Mouse (Mus musculus) intestine, embryonic 16.5 days (tissue): ENCODE measurements around the gene Mark3. TPM values are rescaled to one million over a fixed set of nuclear protein-coding genes. Genes with fewer than 3 reads are reported as not detected.

Experiments used
- ATAC-seq: fragments of 200-750 bp; cut with Nextera tagmentation; 2 replicates; pipeline ENCODE4 v1.8.0; 2017; ENCODE audit warnings: moderate TSS enrichment, moderate library complexity
- H3K27ac ChIP-seq: fragments of 300-500 bp; sonication (generic); 2 replicates; pipeline ENCODE4 v1.5.1; 2014; ENCODE audit warnings: mild to moderate bottlenecking, low read length
- H3K27me3 ChIP-seq: fragments of 300-500 bp; sonication (generic); replicated peaks from 2 replicates; pipeline ENCODE4 v1.6.1; 2014; ENCODE audit warnings: low read length, control low read depth, mixed read lengths; ENCODE audit not compliant: control insufficient read depth, insufficient read depth
- H3K36me3 ChIP-seq: fragments of 300-500 bp; sonication (generic); 2 replicates; pipeline ENCODE4 v1.6.1; 2014; ENCODE audit warnings: low read length, control low read depth; ENCODE audit not compliant: control insufficient read depth, insufficient read depth
- H3K4me1 ChIP-seq: fragments of 300-500 bp; sonication (generic); 2 replicates; pipeline ENCODE4 v1.6.1; 2014; ENCODE audit warnings: low read length, control low read depth, mixed read lengths; ENCODE audit not compliant: control insufficient read depth, insufficient read depth
- H3K4me2 ChIP-seq: fragments of 300-500 bp; sonication (generic); 2 replicates; pipeline ENCODE4 v1.6.1; 2014; ENCODE audit warnings: low read depth, low read length, control low read depth
- H3K4me3 ChIP-seq: fragments of 300-500 bp; sonication (generic); 2 replicates; pipeline ENCODE4 v1.5.1; 2014; ENCODE audit warnings: mild to moderate bottlenecking, low read length
- H3K9ac ChIP-seq: fragments of 300-500 bp; sonication (generic); 2 replicates; pipeline ENCODE4 v1.6.1; 2014; ENCODE audit warnings: low read depth, low read length
- H3K9me3 ChIP-seq: fragments of 300-500 bp; sonication (generic); 2 replicates; pipeline ENCODE4 v1.6.1; 2016; ENCODE audit warnings: low read length, control low read depth; ENCODE audit not compliant: control insufficient read depth
- WGBS: fragments of 180-500 bp; shearing (Covaris S2); extraction: QIAGEN DNeasy Blood & Tissue Kit; methylation state at CpG from one replicate; pipeline ENCODE4 v1.1.7; 2014; 5-methylcytosine and 5-hydroxymethylcytosine counted together
- polyA plus RNA-seq: library from polyadenylated mRNA; unstranded; fragments of >200 nt; fragmentation: Nextera tagmentation; extraction: Ambion mirVana; gene quantifications from 2 replicates; pipeline ENCODE4 v1.2.1, GENCODE M21; 2015

Mark3 gene
- polyA plus RNA-seq, 1 experiment from 2014 or later: 14.2 TPM

DNA sequence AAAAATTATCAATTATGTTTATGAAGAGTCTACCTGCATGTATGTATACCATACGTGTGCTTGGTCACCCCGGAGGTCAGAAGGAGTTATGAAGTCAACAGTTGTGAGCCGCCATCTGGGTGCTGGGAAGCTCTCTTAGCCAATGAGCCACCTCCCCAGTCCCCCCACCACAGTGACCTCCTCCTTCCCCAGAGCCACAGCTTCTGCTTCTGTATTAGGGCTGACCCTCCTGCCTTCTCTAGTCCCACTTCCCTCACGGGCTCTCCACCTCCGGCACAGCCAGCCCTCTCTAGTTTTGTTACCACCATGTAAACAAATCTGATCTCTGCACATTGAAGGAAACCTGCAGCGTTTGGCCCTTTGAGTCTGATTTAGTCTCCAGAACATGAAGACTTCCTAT is 16.8 kb upstream of the Mark3 start:
- WGBS: 45% methylated on average over 6 of the region's 6 CpGs
- H3K4me2 ChIP-seq: no peak overlapping the region
- no peak overlapping the region for H3K4me3 ChIP-seq
- ATAC-seq: no peak
- H3K9ac ChIP-seq: no peak overlapping the region
- H3K4me1 ChIP-seq: no peaks in the 10 kb centered on the region
- no peaks in the 10 kb centered on the region for H3K27me3 ChIP-seq
- H3K9me3 ChIP-seq: no peaks in the 10 kb centered on the region
- H3K36me3 ChIP-seq: no peaks in the 10 kb centered on the region
- H3K27ac ChIP-seq: no peak overlapping the region

DNA sequence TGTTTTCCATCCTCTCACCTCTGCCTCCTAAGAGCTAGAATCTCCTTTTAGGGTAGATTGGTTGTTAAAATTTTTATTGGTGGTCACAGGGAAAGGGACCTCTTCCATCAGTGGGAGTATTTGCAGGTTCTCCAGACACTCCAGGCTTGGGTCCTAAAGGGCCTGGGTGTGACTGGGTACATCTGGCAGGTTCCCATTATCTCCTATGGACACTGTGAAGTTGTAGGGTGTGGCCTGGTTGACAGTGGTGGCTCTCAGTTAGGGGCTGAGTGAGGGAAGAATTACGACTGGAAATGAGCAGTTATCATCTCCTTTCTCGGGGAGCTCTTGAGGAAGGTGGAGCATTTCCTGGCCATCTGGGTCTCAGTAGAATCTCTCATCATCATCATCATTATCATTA is 15.7 kb upstream of the Mark3 start:
- Histone ChIP-seq H3K36me3 (no peaks in the 10 kb centered on the region), H3K4me1 (no peaks in the 10 kb centered on the region), H3K9me3 (no peaks in the 10 kb centered on the region), H3K4me2 (no peak overlapping the region), H3K4me3 (no peak overlapping the region), H3K27me3 (no peaks in the 10 kb centered on the region), H3K27ac (no peak overlapping the region), H3K9ac (no peak overlapping the region)
- peak; percentile 69 for ATAC-seq
- 47% methylated on average over 2 of the region's 2 CpGs for WGBS

DNA sequence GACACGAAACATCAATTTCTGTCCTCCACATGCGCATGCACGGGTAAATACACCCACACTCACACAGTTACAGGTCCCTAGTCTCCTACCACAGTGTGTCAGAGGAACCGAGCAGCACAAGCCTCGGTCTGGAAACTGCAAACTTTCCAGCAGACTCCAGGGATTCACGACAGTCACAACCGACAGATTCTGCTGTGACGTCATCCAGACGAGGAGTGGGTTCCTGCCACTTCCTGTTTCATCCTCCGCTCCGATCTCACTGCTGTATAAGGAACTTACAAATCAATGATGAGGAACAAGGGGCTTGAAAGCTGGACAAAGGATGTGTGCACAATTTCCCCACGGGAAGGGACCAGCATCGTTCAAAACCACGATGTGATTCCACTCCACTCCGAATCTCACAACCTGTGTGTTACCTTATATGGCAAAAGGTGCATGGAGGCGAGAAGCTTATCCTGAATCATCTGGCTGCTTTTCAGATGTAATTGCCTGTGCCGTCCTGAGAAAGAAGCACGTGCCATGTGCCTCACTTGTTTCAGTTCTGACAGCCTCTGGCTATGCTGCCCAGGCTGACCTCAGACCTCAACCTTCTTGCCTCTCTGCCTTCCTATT is 14.6 kb upstream of the Mark3 start:
- ATAC-seq: peak; percentile 48
- Histone ChIP-seq H3K36me3 (no peaks in the 10 kb centered on the region), H3K4me1 (no peaks in the 10 kb centered on the region), H3K9ac (peak overlapping the region; percentile 43), H3K4me3 (peak overlapping the region; percentile 37), H3K27me3 (no peaks in the 10 kb centered on the region), H3K27ac (no peak overlapping the region), H3K4me2 (peak overlapping the region; percentile 46), H3K9me3 (no peaks in the 10 kb centered on the region)
- WGBS: 44% methylated on average over 18 of the region's 18 CpGs

DNA sequence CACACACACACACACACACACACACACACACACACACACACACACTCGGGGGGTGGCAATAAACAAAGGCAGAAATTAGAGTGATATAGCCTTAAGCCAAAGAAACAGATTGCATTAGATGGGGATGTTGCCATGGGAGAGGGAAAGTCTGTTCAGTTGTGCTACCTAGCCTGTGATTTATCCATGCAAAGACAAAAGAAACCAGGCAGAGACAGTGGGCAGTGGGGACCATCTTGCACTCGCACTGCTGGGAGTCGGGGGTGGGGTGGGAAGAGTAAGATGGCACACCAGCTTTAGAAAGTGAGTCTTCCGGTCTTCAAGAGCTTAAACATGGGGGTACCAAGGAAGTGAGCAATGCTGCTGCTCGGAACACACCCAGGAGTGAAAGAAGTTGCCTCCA is 14.0 kb upstream of the Mark3 start:
- H3K36me3 ChIP-seq: no peaks in the 10 kb centered on the region
- no peak overlapping the region for H3K4me3 ChIP-seq
- no peak overlapping the region for H3K9ac ChIP-seq
- no peaks in the 10 kb centered on the region for H3K4me1 ChIP-seq
- peak overlapping the region; percentile 46; the same call in 1 of the 2 replicates for H3K4me2 ChIP-seq
- WGBS: 68% methylated on average over 5 of the region's 5 CpGs
- H3K27me3 ChIP-seq: no peaks in the 10 kb centered on the region
- no peaks in the 10 kb centered on the region for H3K9me3 ChIP-seq
- no peak for ATAC-seq
- H3K27ac ChIP-seq: no peak overlapping the region

- Histone ChIP-seq H3K4me2 (no peak overlapping the region), H3K9ac (no peak overlapping the region), H3K27ac (no peak overlapping the region), H3K4me1 (no peaks in the 10 kb centered on the region), H3K27me3 (no peaks in the 10 kb centered on the region), H3K36me3 (no peaks in the 10 kb centered on the region), H3K4me3 (no peak overlapping the region), H3K9me3 (no peaks in the 10 kb centered on the region)
- WGBS: 40% methylated on average over 4 of the region's 4 CpGs
- ATAC-seq: no peak
These were observed 12.0 kb upstream of the Mark3 start for GRCm38 (mm10) chr12:111562276-111562814.

DNA sequence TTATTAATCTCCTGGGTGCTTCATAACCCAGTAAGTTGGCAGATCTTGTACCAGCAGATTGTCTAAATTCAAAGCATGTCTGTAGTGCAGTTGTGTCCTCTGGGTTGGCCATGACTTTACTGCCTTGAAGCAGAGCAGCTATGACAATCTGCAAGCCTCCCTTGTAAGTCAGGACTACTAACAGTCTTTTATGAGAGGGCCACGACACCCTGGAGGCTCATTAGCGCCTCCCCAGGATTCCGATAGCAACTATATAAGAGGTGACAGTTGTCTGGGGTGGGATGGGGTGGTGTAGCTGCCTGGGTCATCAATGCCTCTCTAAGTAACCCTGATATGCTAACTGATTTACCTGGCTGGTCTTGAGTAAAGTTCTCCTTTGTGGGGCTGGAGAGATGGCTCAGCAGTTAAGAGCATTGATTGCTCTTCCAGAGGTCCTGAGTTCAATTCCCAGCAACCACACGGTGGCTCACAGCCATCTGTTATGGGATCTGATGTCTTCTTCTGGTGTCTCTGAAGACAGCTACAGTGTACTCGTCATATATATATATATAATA is 11.2 kb upstream of the Mark3 start:
- 41% methylated on average over 5 of the region's 5 CpGs for WGBS

GRCm38 (mm10) chr12:111565363-111565762 is 9.0 kb upstream of the Mark3 start:
- H3K36me3 ChIP-seq: no peaks in the 10 kb centered on the region
- H3K4me3 ChIP-seq: no peak overlapping the region
- ATAC-seq: no peak
- H3K27ac ChIP-seq: no peak overlapping the region
- no peaks in the 10 kb centered on the region for H3K9me3 ChIP-seq
- no peaks in the 10 kb centered on the region for H3K4me1 ChIP-seq
- H3K27me3 ChIP-seq: no peaks in the 10 kb centered on the region
- H3K9ac ChIP-seq: no peak overlapping the region
- 77% methylated on average over 5 of the region's 5 CpGs for WGBS
- H3K4me2 ChIP-seq: no peak overlapping the region

More for the DNA sequence above, 11.2 kb upstream of the Mark3 start:
- no peak overlapping the region for H3K4me2 ChIP-seq
- H3K4me3 ChIP-seq: no peak overlapping the region
- no peaks in the 10 kb centered on the region for H3K4me1 ChIP-seq
- H3K36me3 ChIP-seq: no peaks in the 10 kb centered on the region
- no peaks in the 10 kb centered on the region for H3K27me3 ChIP-seq
- ATAC-seq: no peak
- no peaks in the 10 kb centered on the region for H3K9me3 ChIP-seq
- no peak overlapping the region for H3K9ac ChIP-seq
- no peak overlapping the region for H3K27ac ChIP-seq

DNA sequence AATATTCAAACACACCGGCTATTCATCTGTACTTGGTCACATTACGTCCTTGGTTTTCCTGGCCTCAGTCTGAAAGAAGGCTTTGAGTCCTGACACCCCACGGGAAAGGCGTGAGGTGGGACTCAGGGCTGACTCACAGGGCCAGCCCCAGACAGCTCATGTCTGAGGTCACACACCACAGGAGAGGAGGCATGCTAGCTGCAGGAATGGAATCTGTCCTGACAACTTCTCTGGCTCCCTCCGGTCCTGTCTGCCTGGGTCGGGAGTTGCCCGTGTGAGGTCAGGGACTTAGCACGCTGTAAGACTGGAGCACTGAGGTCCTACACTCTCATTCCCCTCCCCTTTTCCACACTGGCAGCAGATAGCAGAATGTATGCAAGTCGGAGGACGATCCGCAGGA is 5.5 kb upstream of the Mark3 start:
- Histone ChIP-seq H3K4me1 (peaks cover 7% of the 10 kb centered on the region), H3K27ac (no peak overlapping the region), H3K27me3 (no peaks in the 10 kb centered on the region), H3K9ac (no peak overlapping the region), H3K9me3 (no peaks in the 10 kb centered on the region), H3K36me3 (no peaks in the 10 kb centered on the region), H3K4me2 (no peak overlapping the region), H3K4me3 (no peak overlapping the region)
- no peak for ATAC-seq
- WGBS: 72% methylated on average over 11 of the region's 11 CpGs

DNA sequence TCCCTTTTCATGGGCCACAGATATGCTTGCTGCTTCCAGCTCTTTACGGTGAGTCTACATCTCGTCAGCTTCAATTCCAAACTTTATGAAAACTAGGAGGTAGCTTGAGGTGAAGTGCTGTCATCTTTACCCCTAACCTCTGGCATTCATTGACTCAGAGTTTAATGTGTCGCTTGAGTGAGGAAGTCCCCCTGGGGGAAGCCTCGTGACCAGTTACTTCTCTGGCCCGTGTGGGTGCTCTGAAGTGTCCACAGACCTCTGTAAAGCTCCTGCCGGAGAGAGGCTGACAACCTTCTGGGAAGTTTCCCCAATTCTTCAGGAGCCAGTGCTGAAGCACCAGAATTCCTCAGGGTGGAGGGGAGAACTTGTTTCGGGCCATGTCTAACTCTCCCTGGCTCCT is 1.9 kb upstream of the Mark3 start:
- Histone ChIP-seq H3K27me3 (no peaks in the 10 kb centered on the region), H3K4me3 (no peak overlapping the region), H3K27ac (no peak overlapping the region), H3K4me1 (peaks cover 13% of the 10 kb centered on the region), H3K9me3 (no peaks in the 10 kb centered on the region), H3K4me2 (no peak overlapping the region), H3K9ac (no peak overlapping the region), H3K36me3 (no peaks in the 10 kb centered on the region)
- WGBS: 72% methylated on average over 7 of the region's 7 CpGs
- ATAC-seq: no peak
